In genomic region chr10:59951211-59952151, GRCm38 (mm10) we compare ENCODE assay signal across 7 mouse cellular contexts. TPM values are rescaled to one million over a fixed set of nuclear protein-coding genes. Genes with fewer than 3 reads are reported as not detected.
DNase-seq lines count a peak whose midpoint lies in the region; ATAC-seq lines count a peak whose summit lies in the region.

Gene Ddit4 (minus strand): TSS chr10:59951834.

- peak within 1 kb of the TSS; percentile 95 for H3K27ac ChIP-seq in limb, embryonic 10.5 days
- H3K27ac ChIP-seq in midbrain, embryonic 13.5 days = peak within 1 kb of the TSS; percentile 97

- peak within 1 kb of the TSS; percentile 96 for H3K4me2 ChIP-seq in midbrain, embryonic 13.5 days (replicated peaks)

- under 1% methylated on average over 71 of the region's 76 CpGs for WGBS in limb, embryonic 10.5 days
- WGBS in midbrain, embryonic 13.5 days = under 1% methylated on average over 76 of the region's 76 CpGs

- H3K27me3 ChIP-seq in limb, embryonic 10.5 days (ENCODE audit: low read depth, poor library complexity, severe bottlenecking) = peaks cover 6% of the 10 kb centered on the region
- H3K27me3 ChIP-seq in midbrain, embryonic 13.5 days = no peaks in the 10 kb centered on the region

- H3K36me3 ChIP-seq in limb, embryonic 10.5 days = peaks cover 17% of the 10 kb centered on the region
- no peaks in the 10 kb centered on the region for H3K36me3 ChIP-seq in midbrain, embryonic 13.5 days

- peak within 1 kb of the TSS; percentile 73 for H3K4me3 ChIP-seq in limb, embryonic 10.5 days
- H3K4me3 ChIP-seq in midbrain, embryonic 13.5 days (replicated peaks) = peak within 1 kb of the TSS; percentile 96

- H3K9ac ChIP-seq in midbrain, embryonic 13.5 days (replicated peaks) = peak within 1 kb of the TSS; percentile 97

- peak; percentile 100 for DNase-seq in adrenal gland, adult 8-10 months
- peak; percentile 99 for DNase-seq in embryo, embryonic 9.5 days (ENCODE audit: extremely low spot score)
- DNase-seq in gonadal fat pad, adult 2 months (ENCODE audit: low read depth) = peak; percentile 75
- DNase-seq in kidney, adult 11 months = peak; percentile 100
- peak; percentile 99 for DNase-seq in limb, embryonic 10.5 days (ENCODE audit: low spot score)
- DNase-seq in spleen, adult 12 weeks (ENCODE audit: low spot score) = peak; percentile 96

- H3K4me1 ChIP-seq in limb, embryonic 10.5 days = peaks cover 44% of the 10 kb centered on the region
- H3K4me1 ChIP-seq in midbrain, embryonic 13.5 days (replicated peaks) = peaks cover 38% of the 10 kb centered on the region

- peak; percentile 98 for ATAC-seq in midbrain, embryonic 13.5 days

- no peaks in the 10 kb centered on the region for H3K9me3 ChIP-seq in limb, embryonic 10.5 days (replicated peaks)
- H3K9me3 ChIP-seq in midbrain, embryonic 13.5 days = no peaks in the 10 kb centered on the region

RNA-seq across cellular contexts. Expression of gene Ddit4, which starts in this region (rescaled TPM):
- total RNA-seq in adrenal gland, adult 8-10 months (2022) = 10 to 100 TPM; 27.9 to 91.5 (median 34.7) TPM
- 94.7 and 116 TPM in 2 replicates for polyA plus RNA-seq in gonadal fat pad, adult 2 months (2012; rRNA removed)
- 30.3 and 58.7 TPM in 2 replicates for polyA plus RNA-seq in limb, embryonic 10.5 days (2016; fragmentation: Nextera tagmentation; extraction: Ambion mirVana)
- polyA plus RNA-seq in midbrain, embryonic 13.5 days (2015; fragmentation: Nextera tagmentation; extraction: Ambion mirVana) = 48.5 and 58.7 TPM in 2 replicates

Comparison
In these comparisons a context has a peak if more than half of its experiments do, and no peak if none do; other contexts are left out.
1. Peak in every context shown above with its lines: DNase-seq, ATAC-seq, H3K4me3 ChIP-seq and H3K27ac ChIP-seq.